Mouse (Mus musculus): ENCODE results near the gene Gpr173. TPM values are rescaled to one million over a fixed set of nuclear protein-coding genes. Genes with fewer than 3 reads are reported as not detected.

Gene Gpr173
- total RNA-seq, 2 experiments from 2014 or later, result 20.4 to 21.2 TPM

GRCm38 (mm10) chrX:152307942-152308341 is 60.6 kb downstream of the Gpr173 start:
- intact Hi-C loops (cut with DNase I), result no loop called here
- peak; percentile 12 to 23 for DNase-seq (ENCODE audit: low spot score in 2 of 2)

- intact Hi-C loops (cut with DNase I), result no loop called here
- DNase-seq (ENCODE audit: low spot score in 2 of 2), result no peak
Observed at GRCm38 (mm10) chrX:152307371-152307770, 61.1 kb downstream of the Gpr173 start.

GRCm38 (mm10) chrX:152306224-152306623 is 62.3 kb downstream of the Gpr173 start:
- no peak for DNase-seq (ENCODE audit: low spot score in 2 of 2)
- intact Hi-C loops (cut with DNase I), result no loop called here

Other genes starting within 250 kb of the Gpr173 start
- gene Iqsec2, start 224.4 kb downstream of the Gpr173 start, total RNA-seq (2021), result 100 to 1,000 TPM; 147 to 149 TPM
- gene Kdm5c, start 135.7 kb downstream of the Gpr173 start, total RNA-seq (2021), result 10 to 100 TPM; 59.4 to 69.8 TPM
- gene Kantr, start 41.2 kb downstream of the Gpr173 start, total RNA-seq (2021), result 10 to 100 TPM; 45.2 to 53.4 TPM
- 10 to 100 TPM; 65.9 to 78.1 TPM for gene Tspyl2, start 26.3 kb downstream of the Gpr173 start, total RNA-seq (2021)
- gene Cldn34a, start 194.6 kb upstream of the Gpr173 start, total RNA-seq (2021), result not detected

Measured in left cerebral cortex, postnatal 14 days (tissue).